Mouse (Mus musculus): Measurements from ENCODE around the gene Src. TPM values are rescaled to one million over a fixed set of nuclear protein-coding genes. Genes with fewer than 3 reads are reported as not detected.

Gene Src
- polyA plus RNA-seq, 1 experiment: 38.1 TPM

DNA sequence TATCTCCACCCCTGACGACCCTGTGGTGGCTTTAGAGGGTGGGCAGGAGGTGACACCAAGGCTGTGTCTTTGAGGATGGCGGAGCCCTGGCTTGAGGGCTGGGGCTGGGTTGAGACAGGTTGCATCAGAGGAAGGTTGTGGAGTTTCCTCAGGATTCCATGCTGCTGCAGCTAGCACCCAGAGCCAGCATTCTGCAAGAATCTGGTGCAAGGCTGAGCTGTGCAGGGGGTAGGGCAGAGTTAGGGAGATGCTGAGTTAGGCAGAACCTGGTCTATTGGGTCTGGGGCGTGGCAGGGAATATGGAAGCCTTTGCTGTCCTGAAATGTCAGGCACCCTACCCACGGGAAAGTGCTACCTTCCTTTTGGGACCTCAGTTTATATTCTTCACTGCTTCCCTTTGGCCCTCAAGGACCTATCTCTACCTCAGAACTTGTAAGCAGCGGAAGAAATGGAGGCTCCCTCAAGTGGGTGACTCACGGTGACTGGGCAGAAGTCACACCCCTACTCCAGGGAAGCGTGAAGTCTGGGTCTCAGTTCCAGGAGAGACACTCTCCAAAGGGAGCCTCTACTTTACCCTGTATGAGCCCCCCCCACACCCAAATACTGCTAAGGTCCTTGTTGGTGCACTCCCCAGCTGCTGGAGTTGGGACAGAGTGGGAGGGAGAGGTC lies 33.3 kb downstream of the Src start:
- Histone ChIP-seq H3K4me3 (ENCODE audit: insufficient read depth, low read length) (no peak overlapping the region), H3K27ac (ENCODE audit: insufficient read depth, low read length) (peak overlapping the region; percentile 71), H3K4me1 (ENCODE audit: control insufficient read depth, insufficient read depth, low read length) (peaks cover 24% of the 10 kb centered on the region)
- TF ChIP-seq CTCF (IDR thresholded peaks at IDR 0.05; ENCODE audit: borderline replicate concordance, insufficient read depth, low read length): no peak
- no peak for TF ChIP-seq POLR2A (IDR thresholded peaks at IDR 0.05; ENCODE audit: low read depth, low read length)

DNA sequence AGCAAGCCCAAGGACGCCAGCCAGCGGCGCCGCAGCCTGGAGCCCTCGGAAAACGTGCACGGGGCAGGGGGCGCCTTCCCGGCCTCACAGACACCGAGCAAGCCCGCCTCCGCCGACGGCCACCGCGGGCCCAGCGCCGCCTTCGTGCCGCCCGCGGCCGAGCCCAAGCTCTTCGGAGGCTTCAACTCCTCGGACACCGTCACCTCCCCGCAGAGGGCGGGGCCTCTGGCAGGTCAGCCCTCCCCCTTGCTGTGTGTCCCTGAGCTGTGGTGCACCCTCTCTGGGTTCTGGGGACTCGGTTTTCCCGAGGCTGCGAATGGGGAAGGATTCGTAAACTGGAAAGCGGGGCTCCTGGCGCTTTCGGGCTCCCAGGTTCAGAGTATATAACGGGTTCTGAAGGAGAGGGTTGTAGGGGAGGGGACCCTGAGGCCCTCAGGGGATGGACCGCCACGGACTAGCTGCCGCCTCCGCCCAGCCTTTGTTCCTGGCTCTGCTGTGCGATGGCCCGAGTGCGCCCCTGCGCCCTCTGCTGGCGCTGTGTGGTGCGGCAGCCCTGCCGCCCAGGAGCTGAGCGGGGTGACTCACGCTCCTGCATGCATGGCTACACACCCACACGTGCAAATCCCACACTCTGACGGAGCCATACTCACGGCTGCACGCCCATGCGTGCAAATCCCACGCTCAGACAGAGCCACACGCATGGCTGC lies 39.0 kb downstream of the Src start:
- peak overlapping the region; percentile 2; the same call in 1 of the 2 replicates for H3K27ac ChIP-seq (ENCODE audit: insufficient read depth, low read length)
- peak; percentile 99 for TF ChIP-seq CTCF (IDR thresholded peaks at IDR 0.05; ENCODE audit: borderline replicate concordance, insufficient read depth, low read length)
- TF ChIP-seq POLR2A (IDR thresholded peaks at IDR 0.05; ENCODE audit: low read depth, low read length): no peak; the same call in 1 of the 2 replicates
- H3K4me3 ChIP-seq (ENCODE audit: insufficient read depth, low read length): no peak overlapping the region
- 0 out of 2 replicates have a peak, but pooled peaks cover 8% of the 10 kb centered on the region for H3K4me1 ChIP-seq (ENCODE audit: control insufficient read depth, insufficient read depth, low read length)

DNA sequence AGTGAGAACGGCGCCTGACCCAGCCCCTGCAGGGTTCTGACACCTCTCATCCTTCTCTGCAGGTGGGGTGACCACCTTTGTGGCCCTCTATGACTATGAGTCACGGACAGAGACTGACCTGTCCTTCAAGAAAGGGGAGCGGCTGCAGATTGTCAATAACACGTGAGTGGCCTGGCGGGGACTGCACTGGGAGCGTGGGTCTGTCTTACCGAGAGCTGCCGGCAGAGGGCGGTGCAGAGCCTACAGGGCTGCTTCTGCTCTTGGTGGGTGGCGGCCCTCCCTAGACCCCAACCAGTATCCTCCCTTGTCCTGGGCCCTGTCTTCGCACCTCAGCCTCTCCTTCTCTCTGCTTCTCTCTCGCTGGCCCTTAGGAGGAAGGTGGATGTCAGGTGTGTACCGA lies 40.2 kb downstream of the Src start:
- TF ChIP-seq CTCF (IDR thresholded peaks at IDR 0.05; ENCODE audit: borderline replicate concordance, insufficient read depth, low read length) (peak; percentile 78), POLR2A (IDR thresholded peaks at IDR 0.05; ENCODE audit: low read depth, low read length) (no peak)
- no peak overlapping the region for H3K27ac ChIP-seq (ENCODE audit: insufficient read depth, low read length)
- peaks cover 10% of the 10 kb centered on the region; the same call in 1 of the 2 replicates for H3K4me1 ChIP-seq (ENCODE audit: control insufficient read depth, insufficient read depth, low read length)
- H3K4me3 ChIP-seq (ENCODE audit: insufficient read depth, low read length): no peak overlapping the region

DNA sequence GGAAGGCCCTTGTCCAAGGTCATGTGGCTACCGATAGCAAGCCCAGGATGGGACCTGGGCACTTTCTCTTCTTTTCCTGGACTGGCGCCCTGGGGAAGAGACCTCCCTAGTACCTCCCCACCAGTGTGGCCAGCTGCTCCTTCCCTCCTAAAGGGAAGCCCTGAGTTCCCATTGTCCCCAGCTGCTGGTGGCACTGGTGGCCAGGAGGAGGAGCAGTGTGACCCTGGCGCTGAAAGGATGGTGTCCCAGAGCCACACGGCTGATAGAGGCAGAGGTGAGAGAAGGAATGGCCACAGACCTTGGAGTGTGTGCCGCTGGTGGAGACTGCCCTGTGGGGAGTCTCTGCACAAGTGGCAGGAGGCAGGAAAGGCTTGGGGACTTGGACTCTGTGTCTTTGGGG lies 41.5 kb downstream of the Src start:
- TF ChIP-seq POLR2A (IDR thresholded peaks at IDR 0.05; ENCODE audit: low read depth, low read length) (no peak), CTCF (IDR thresholded peaks at IDR 0.05; ENCODE audit: borderline replicate concordance, insufficient read depth, low read length) (no peak)
- peaks cover 10% of the 10 kb centered on the region; the same call in 1 of the 2 replicates for H3K4me1 ChIP-seq (ENCODE audit: control insufficient read depth, insufficient read depth, low read length)
- no peak overlapping the region for H3K27ac ChIP-seq (ENCODE audit: insufficient read depth, low read length)
- H3K4me3 ChIP-seq (ENCODE audit: insufficient read depth, low read length): no peak overlapping the region

DNA sequence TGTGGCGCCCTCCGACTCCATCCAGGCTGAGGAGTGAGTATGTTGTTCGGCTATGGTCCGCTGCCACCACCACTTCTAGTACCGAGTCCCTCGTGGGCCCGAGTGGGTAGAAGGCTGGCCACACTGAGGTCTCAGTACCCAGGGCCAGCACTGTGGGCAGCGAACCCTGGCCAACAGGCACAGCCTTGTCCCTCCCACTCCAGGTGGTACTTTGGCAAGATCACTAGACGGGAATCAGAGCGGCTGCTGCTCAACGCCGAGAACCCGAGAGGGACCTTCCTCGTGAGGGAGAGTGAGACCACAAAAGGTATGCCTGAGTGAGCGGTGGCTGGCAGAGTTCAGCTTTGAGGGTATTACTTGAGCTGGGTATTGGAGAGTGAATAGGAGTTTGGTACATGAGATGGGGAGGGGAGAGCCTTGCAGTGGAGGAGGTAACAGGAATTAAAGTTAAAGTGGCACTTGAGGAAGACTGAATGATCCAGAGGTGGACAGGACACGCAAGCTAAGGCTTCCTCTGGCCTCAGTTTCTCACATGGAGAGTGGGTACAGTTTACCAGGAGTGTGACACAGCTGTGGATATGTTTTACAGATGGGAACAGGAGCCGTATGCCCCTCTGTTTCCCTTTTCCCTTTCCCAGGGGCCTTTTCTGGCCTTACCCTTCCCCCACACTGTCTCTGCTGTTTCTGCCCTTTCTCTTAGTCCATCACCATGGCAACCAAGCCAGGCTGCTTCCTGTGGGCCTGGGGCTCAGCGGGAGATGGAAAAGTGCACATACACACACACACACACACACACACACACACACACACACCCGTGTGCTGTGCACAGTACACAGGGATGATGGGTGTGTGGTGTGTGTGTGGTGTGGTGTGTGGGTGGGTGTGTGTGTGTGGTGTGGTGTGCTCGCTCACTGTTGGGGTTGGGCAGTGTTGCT lies 44.8 kb downstream of the Src start:
- peaks cover 4% of the 10 kb centered on the region; the same call in 1 of the 2 replicates for H3K4me1 ChIP-seq (ENCODE audit: control insufficient read depth, insufficient read depth, low read length)
- H3K27ac ChIP-seq (ENCODE audit: insufficient read depth, low read length): no peak overlapping the region
- no peak overlapping the region for H3K4me3 ChIP-seq (ENCODE audit: insufficient read depth, low read length)
- no peak for TF ChIP-seq CTCF (IDR thresholded peaks at IDR 0.05; ENCODE audit: borderline replicate concordance, insufficient read depth, low read length)
- no peak for TF ChIP-seq POLR2A (IDR thresholded peaks at IDR 0.05; ENCODE audit: low read depth, low read length)

DNA sequence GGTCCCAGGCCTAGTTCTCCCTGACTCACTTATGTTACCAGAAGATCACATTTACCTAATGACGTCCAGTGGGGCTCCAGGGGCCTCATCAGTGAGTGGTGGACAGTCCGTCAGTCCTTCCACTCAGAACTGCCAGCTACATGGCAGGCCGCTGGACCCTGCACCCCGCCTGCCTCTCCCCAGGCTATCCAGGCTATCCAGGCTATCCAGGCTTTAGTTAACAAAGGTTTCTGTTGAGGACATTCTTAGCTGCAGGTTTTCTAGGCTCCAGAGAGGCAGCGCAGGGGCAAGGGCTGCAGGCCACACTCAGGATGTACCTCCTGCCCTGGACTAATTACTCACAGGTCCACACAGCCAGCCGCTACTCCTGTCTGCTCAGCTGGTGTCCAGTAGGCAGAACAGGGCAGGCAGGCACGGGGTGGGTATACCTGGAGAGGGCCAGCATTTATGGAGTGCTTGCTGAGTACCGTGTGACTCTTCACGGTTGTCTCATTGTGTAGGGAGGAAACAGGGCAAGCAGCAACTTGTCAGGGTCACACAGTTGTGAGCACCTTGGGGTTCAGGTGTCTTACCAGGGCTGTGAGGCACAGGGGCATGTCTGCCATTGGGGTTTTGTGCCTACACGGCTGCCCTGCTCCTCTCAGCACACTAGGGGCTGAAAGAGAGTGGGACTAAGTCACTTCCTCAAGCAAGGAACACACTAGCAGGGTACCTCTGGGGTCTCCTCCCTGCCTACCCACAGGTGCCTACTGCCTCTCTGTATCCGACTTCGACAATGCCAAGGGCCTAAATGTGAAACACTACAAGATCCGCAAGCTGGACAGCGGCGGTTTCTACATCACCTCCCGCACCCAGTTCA lies 45.9 kb downstream of the Src start:
- TF ChIP-seq POLR2A (IDR thresholded peaks at IDR 0.05; ENCODE audit: low read depth, low read length): no peak
- TF ChIP-seq CTCF (IDR thresholded peaks at IDR 0.05; ENCODE audit: borderline replicate concordance, insufficient read depth, low read length): no peak
- no peak overlapping the region for H3K27ac ChIP-seq (ENCODE audit: insufficient read depth, low read length)
- no peak overlapping the region for H3K4me3 ChIP-seq (ENCODE audit: insufficient read depth, low read length)
- peaks cover 4% of the 10 kb centered on the region; the same call in 1 of the 2 replicates for H3K4me1 ChIP-seq (ENCODE audit: control insufficient read depth, insufficient read depth, low read length)

DNA sequence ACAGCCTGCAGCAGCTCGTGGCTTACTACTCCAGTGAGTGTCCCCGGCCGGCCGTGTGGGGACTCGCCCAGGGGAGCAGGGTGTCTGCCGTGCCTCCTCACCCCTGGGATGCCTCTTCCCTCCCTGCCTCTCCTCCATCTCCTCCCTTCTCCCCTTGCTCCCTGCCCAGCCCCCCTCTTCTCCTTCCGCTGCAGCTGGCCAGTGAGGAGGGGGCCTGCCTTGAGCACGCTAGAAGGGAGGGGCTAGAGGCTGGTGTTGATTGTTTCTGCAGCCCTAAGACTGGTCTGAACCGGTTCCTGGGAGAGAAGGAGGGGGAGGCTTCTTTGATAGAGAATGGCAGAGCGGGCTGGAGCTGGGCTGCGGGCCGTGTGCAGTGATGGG lies 46.5 kb downstream of the Src start:
- H3K4me3 ChIP-seq (ENCODE audit: insufficient read depth, low read length): no peak overlapping the region
- TF ChIP-seq CTCF (IDR thresholded peaks at IDR 0.05; ENCODE audit: borderline replicate concordance, insufficient read depth, low read length) (no peak), POLR2A (IDR thresholded peaks at IDR 0.05; ENCODE audit: low read depth, low read length) (no peak)
- peaks cover 4% of the 10 kb centered on the region; the same call in 1 of the 2 replicates for H3K4me1 ChIP-seq (ENCODE audit: control insufficient read depth, insufficient read depth, low read length)
- H3K27ac ChIP-seq (ENCODE audit: insufficient read depth, low read length): no peak overlapping the region

DNA sequence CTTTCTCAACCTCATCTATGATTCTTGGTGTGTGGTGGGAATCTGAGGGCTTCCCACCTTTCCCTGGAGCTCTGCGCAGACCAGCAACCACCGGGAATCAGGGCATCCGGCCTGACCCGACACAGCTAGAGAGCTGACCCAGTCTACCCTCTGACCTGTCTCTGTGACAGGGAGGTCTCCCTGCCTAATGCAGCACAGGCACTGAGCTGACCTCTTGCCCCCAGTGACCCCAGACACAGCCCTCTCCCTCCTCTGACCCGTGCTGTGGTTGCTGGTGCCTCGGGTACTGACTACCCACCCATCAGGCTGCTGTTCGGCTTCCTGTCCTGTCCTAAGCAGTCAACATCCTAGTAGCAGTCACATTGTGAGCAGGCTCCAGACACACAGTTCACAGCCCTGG lies 48.6 kb downstream of the Src start:
- TF ChIP-seq POLR2A (IDR thresholded peaks at IDR 0.05; ENCODE audit: low read depth, low read length): no peak
- TF ChIP-seq CTCF (IDR thresholded peaks at IDR 0.05; ENCODE audit: borderline replicate concordance, insufficient read depth, low read length): no peak

More for the DNA sequence above, 48.6 kb downstream of the Src start:
- H3K27ac ChIP-seq (ENCODE audit: insufficient read depth, low read length): no peak overlapping the region
- H3K4me1 ChIP-seq (ENCODE audit: control insufficient read depth, insufficient read depth, low read length): peaks cover 10% of the 10 kb centered on the region; the same call in 1 of the 2 replicates
- H3K4me3 ChIP-seq (ENCODE audit: insufficient read depth, low read length): no peak overlapping the region
